Mouse (Mus musculus): Measurements from ENCODE around the gene Olfr262. TPM values are rescaled to one million over a fixed set of nuclear protein-coding genes. Genes with fewer than 3 reads are reported as not detected.
"Not testable (repeated sequence)": the region's sequence is repeated elsewhere in the genome, so short reads cannot be mapped to it uniquely, and the experiment has no call there.

Olfr262 gene
- not detected in 2 replicates for polyA plus RNA-seq (2015; fragmentation: Nextera tagmentation; extraction: Ambion mirVana)

DNA sequence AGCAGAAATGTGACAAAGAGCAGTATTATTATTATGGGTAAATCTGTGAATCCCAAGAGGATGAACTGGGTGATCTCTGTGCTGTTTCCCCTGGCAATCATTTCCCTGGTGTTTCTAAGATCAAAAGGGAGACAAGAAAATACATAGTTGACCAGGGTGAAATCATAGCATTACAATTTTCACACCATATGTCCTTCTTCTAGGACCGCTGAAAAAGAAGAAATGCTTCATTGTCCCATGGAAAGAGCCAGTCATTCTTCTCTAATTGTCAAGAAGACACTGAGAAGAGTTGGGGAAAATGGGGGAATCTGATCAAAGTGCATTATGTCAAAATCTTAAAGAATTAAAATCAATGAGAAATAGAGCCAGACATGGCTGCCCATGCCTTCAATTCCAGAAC, at the start of gene Olfr262:
Gene Olfr262 (minus strand): TSS at position 101 of the 400 bp plus-strand sequence.
- no peak within 1 kb of the TSS for H3K27ac ChIP-seq (replicated peaks)
- H3K4me3 ChIP-seq = no peak within 1 kb of the TSS
- H3K9me3 ChIP-seq = no peaks in the 10 kb centered on the region
- no peak within 1 kb of the TSS for H3K9ac ChIP-seq (replicated peaks)
- 77% methylated on average over 1 of the region's 1 CpGs for WGBS
- H3K27me3 ChIP-seq = no peaks in the 10 kb centered on the region
- no peaks in the 10 kb centered on the region for H3K4me1 ChIP-seq
- H3K36me3 ChIP-seq = no peaks in the 10 kb centered on the region
- ATAC-seq (replicated peaks) = no peak
- H3K4me2 ChIP-seq (replicated peaks) = no peak within 1 kb of the TSS

GRCm38 (mm10) chr19:12279554-12279953, 38.1 kb upstream of the Olfr262 start, which contains the start of gene Olfr1434:
TSS of gene Olfr1434 (plus strand) at chr19:12279854.
- Histone ChIP-seq H3K4me1 (no peaks in the 10 kb centered on the region), H3K9me3 (no peaks in the 10 kb centered on the region), H3K4me3 (no peak within 1 kb of the TSS), H3K9ac (replicated peaks) (no peak within 1 kb of the TSS), H3K36me3 (no peaks in the 10 kb centered on the region), H3K4me2 (replicated peaks) (no peak within 1 kb of the TSS), H3K27ac (replicated peaks) (no peak within 1 kb of the TSS), H3K27me3 (no peaks in the 10 kb centered on the region)
- no peak for ATAC-seq (replicated peaks)
- 63% methylated on average over 2 of the region's 2 CpGs for WGBS

DNA sequence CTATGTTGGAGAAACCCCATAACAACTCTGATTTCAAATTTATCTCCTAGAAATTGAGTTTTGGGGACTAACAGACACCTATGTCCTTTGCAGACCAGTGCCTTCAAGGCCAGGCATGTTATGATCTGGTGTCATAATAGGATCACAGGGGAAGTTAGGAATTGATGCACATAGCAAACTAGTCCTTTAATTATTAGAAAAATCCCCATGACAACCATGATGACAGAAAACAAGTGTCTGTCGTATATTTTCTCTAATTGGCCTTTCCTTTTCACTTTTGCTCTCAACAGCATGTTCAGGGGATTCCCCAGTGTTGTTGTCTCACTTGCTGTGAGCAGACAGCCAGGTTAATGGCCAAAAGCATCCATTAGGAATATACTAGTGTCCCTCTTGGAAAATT, 19.3 kb upstream of the Olfr262 start, which contains the start of gene Olfr235:
Gene Olfr235 (plus strand): TSS at position 301 of the 400 bp plus-strand sequence.
- no peak within 1 kb of the TSS for H3K4me2 ChIP-seq (replicated peaks)
- H3K4me1 ChIP-seq = no peaks in the 10 kb centered on the region
- H3K4me3 ChIP-seq = no peak within 1 kb of the TSS
- H3K9me3 ChIP-seq = no peaks in the 10 kb centered on the region
- H3K9ac ChIP-seq (replicated peaks) = no peak within 1 kb of the TSS
- no peaks in the 10 kb centered on the region for H3K27me3 ChIP-seq
- ATAC-seq (replicated peaks) = no peak
- no peak within 1 kb of the TSS for H3K27ac ChIP-seq (replicated peaks)
- H3K36me3 ChIP-seq = no peaks in the 10 kb centered on the region
- WGBS = 46% methylated on average over 1 of the region's 1 CpGs

DNA sequence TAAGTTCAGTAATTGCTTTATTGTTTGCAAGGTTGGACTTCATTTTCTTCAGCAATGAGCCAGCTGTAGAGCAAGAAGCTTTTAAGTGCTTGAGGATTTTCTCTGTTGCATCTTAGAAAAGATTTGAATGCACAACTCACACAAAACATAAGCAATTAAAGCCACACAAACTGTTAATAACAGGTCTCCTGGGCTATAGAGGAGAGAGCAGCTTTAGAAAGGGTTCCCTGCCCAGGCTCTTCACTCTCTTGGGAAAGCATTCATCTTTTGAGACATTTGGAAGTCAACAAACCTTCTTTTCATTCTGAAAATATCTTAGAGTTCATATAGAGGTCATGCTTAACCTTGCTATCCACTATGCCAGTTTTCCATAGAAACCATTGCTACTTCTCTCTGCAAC, 9.0 kb downstream of the Olfr262 start, which contains the start of gene Olfr1432:
Gene Olfr1432 (minus strand): TSS at position 101 of the 400 bp plus-strand sequence.
- H3K4me3 ChIP-seq; H3K27ac ChIP-seq (replicated peaks); ATAC-seq (replicated peaks); H3K9ac ChIP-seq (replicated peaks); H3K9me3 ChIP-seq; H3K36me3 ChIP-seq; H3K4me1 ChIP-seq; H3K4me2 ChIP-seq (replicated peaks); H3K27me3 ChIP-seq: not testable (repeated sequence)

- no peak within 1 kb of the TSS for H3K27ac ChIP-seq (replicated peaks)
- H3K9me3 ChIP-seq = no peaks in the 10 kb centered on the region
- no peaks in the 10 kb centered on the region for H3K4me1 ChIP-seq
- no peak within 1 kb of the TSS for H3K9ac ChIP-seq (replicated peaks)
- no peak within 1 kb of the TSS for H3K4me2 ChIP-seq (replicated peaks)
- 86% methylated on average over 1 of the region's 1 CpGs for WGBS
- ATAC-seq (replicated peaks) = no peak
- no peak within 1 kb of the TSS for H3K4me3 ChIP-seq
- H3K27me3 ChIP-seq = no peaks in the 10 kb centered on the region
- H3K36me3 ChIP-seq = no peaks in the 10 kb centered on the region
These were observed 41.1 kb downstream of the Olfr262 start, which contains the start of gene Olfr1431 for GRCm38 (mm10) chr19:12200334-12200733. TSS of gene Olfr1431 (plus strand) at chr19:12200634.

DNA sequence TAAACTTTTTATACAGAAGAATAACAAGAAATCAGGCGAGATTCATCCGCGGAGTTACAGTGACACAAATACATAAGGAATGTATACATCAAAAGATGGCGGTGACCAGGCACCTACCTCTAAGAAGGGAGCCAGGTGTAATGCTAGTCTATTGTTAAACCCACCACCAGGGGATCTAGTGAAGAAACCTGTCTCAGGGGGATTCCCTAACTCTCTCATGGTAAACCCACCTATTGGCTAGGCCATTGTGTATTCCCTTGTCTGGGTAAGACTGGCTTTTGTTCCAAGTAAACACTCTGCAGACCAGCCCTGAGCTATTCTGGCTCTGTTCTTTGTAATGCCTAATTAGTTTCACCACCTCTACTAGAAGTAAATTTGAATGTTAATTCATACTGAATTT, 42.4 kb downstream of the Olfr262 start:
- WGBS = 78% methylated on average over 4 of the region's 4 CpGs
- not testable (repeated sequence) for H3K27ac ChIP-seq (replicated peaks)

More for the DNA sequence above, 42.4 kb downstream of the Olfr262 start:
- ATAC-seq (replicated peaks); H3K27me3 ChIP-seq; H3K36me3 ChIP-seq; H3K9ac ChIP-seq (replicated peaks); H3K4me2 ChIP-seq (replicated peaks); H3K9me3 ChIP-seq; H3K4me3 ChIP-seq; H3K4me1 ChIP-seq: not testable (repeated sequence)

Other genes with a start within 250 kb of the Olfr262 start
- not detected in 2 replicates for gene Olfr1423, start 200.3 kb downstream of the Olfr262 start, polyA plus RNA-seq (2015; fragmentation: Nextera tagmentation; extraction: Ambion mirVana)
- not detected in 2 replicates for gene Olfr1424, start 179.0 kb downstream of the Olfr262 start, polyA plus RNA-seq (2015; fragmentation: Nextera tagmentation; extraction: Ambion mirVana)
- not detected in 2 replicates for gene Olfr1425, start 163.9 kb downstream of the Olfr262 start, polyA plus RNA-seq (2015; fragmentation: Nextera tagmentation; extraction: Ambion mirVana)
- gene Olfr1426, start 149.6 kb downstream of the Olfr262 start, polyA plus RNA-seq (2015; fragmentation: Nextera tagmentation; extraction: Ambion mirVana) = not detected in 2 replicates
- not detected in 2 replicates for gene Olfr1427, start 138.3 kb downstream of the Olfr262 start, polyA plus RNA-seq (2015; fragmentation: Nextera tagmentation; extraction: Ambion mirVana)
- gene Olfr1428, start 125.8 kb downstream of the Olfr262 start, polyA plus RNA-seq (2015; fragmentation: Nextera tagmentation; extraction: Ambion mirVana) = not detected in 2 replicates
- not detected in 2 replicates for gene Olfr76, start 118.5 kb downstream of the Olfr262 start, polyA plus RNA-seq (2015; fragmentation: Nextera tagmentation; extraction: Ambion mirVana)
- gene Olfr1555-ps1, start 71.5 kb downstream of the Olfr262 start, polyA plus RNA-seq (2015; fragmentation: Nextera tagmentation; extraction: Ambion mirVana) = not detected in 2 replicates
- not detected in 2 replicates for gene Olfr1431, start 41.0 kb downstream of the Olfr262 start, polyA plus RNA-seq (2015; fragmentation: Nextera tagmentation; extraction: Ambion mirVana)
- not detected in 2 replicates for gene Olfr1432, start 9.1 kb downstream of the Olfr262 start, polyA plus RNA-seq (2015; fragmentation: Nextera tagmentation; extraction: Ambion mirVana)
- gene Olfr235, start 19.4 kb upstream of the Olfr262 start, polyA plus RNA-seq (2015; fragmentation: Nextera tagmentation; extraction: Ambion mirVana) = not detected in 2 replicates
- not detected in 2 replicates for gene Olfr1434, start 38.2 kb upstream of the Olfr262 start, polyA plus RNA-seq (2015; fragmentation: Nextera tagmentation; extraction: Ambion mirVana)
- gene Olfr1436, start 57.5 kb upstream of the Olfr262 start, polyA plus RNA-seq (2015; fragmentation: Nextera tagmentation; extraction: Ambion mirVana) = not detected in 2 replicates
- gene Olfr1437, start 83.4 kb upstream of the Olfr262 start, polyA plus RNA-seq (2015; fragmentation: Nextera tagmentation; extraction: Ambion mirVana) = not detected in 2 replicates
- gene Olfr1438-ps1, start 94.3 kb upstream of the Olfr262 start, polyA plus RNA-seq (2015; fragmentation: Nextera tagmentation; extraction: Ambion mirVana) = not detected in 2 replicates
- not detected in 2 replicates for gene Olfr1440, start 145.6 kb upstream of the Olfr262 start, polyA plus RNA-seq (2015; fragmentation: Nextera tagmentation; extraction: Ambion mirVana)
- gene Olfr1441, start 175.8 kb upstream of the Olfr262 start, polyA plus RNA-seq (2015; fragmentation: Nextera tagmentation; extraction: Ambion mirVana) = not detected in 2 replicates
- gene Pfpl, start 186.2 kb upstream of the Olfr262 start, polyA plus RNA-seq (2015; fragmentation: Nextera tagmentation; extraction: Ambion mirVana) = not detected in 2 replicates
- gene Mpeg1, start 219.1 kb upstream of the Olfr262 start, polyA plus RNA-seq (2015; fragmentation: Nextera tagmentation; extraction: Ambion mirVana) = 0.55 and 0.56 TPM in 2 replicates